Mouse (Mus musculus) small intestine, adult 2 months (tissue): ENCODE measurements at regions not wholly inside any gene's neighbourhood (a gene's known extent, or its start where the extent isn't known, plus 50 kb on each side); places are given as distances from the start of the nearest gene placed in this dataset.

Experiments used
- CTCF ChIP-seq: fragments of 200-500 bp; IDR thresholded peaks from 2 replicates; pipeline ENCODE4 v1.5.1; 2012; ENCODE audit warnings: low read depth, mild to moderate bottlenecking, control low read depth, inconsistent platforms, low read length, moderate library complexity, mixed read lengths; ENCODE audit not compliant: insufficient replicate concordance, insufficient read length; ENCODE audit errors: extremely low read depth
- POLR2A ChIP-seq: fragments of 200-500 bp; IDR thresholded peaks from 2 replicates; pipeline ENCODE4 v1.6.1; 2012; ENCODE audit warnings: low read depth, mild to moderate bottlenecking, control low read depth, inconsistent platforms, low read length, moderate library complexity

- TF ChIP-seq CTCF, result no peak
- no peak for TF ChIP-seq POLR2A
Measured at GRCm38 (mm10) chr17:9873695-9874094, 204.2 kb upstream of the Pabpc6 start.
